Mouse (Mus musculus): ENCODE measurements around the gene Slco3a1. TPM values are rescaled to one million over a fixed set of nuclear protein-coding genes. Genes with fewer than 3 reads are reported as not detected.
A peak's percentile ranks its signal among the peaks of the same experiment; 100 is the strongest.
"Not testable (repeated sequence)": the region's sequence is repeated elsewhere in the genome, so short reads cannot be mapped to it uniquely, and the experiment has no call there.

The Slco3a1 gene
- polyA plus RNA-seq, 1 experiment, result 9.4 TPM

GRCm38 (mm10) chr7:74408601-74409323 is 145.8 kb downstream of the Slco3a1 start:
- Histone ChIP-seq H3K27me3 (replicated peaks) (no peaks in the 10 kb centered on the region), H3K4me3 (replicated peaks) (no peak overlapping the region), H3K36me3 (replicated peaks; ENCODE audit: low read length) (peaks cover 4% of the 10 kb centered on the region), H3K9me3 (0 out of 2 replicates have a peak, but pooled peaks cover 3% of the 10 kb centered on the region), H3K4me1 (peaks cover 49% of the 10 kb centered on the region)
- TF ChIP-seq GATA1 (IDR thresholded peaks at IDR 0.05; ENCODE audit: borderline replicate concordance, low read length), result no peak
- no peak for TF ChIP-seq FLI1 (IDR thresholded peaks at IDR 0.05; ENCODE audit: low read length)

GRCm38 (mm10) chr7:74407851-74408250 is 146.7 kb downstream of the Slco3a1 start:
- not testable (repeated sequence) for H3K27me3 ChIP-seq (replicated peaks); H3K36me3 ChIP-seq (replicated peaks; ENCODE audit: low read length); H3K4me3 ChIP-seq (replicated peaks); H3K9me3 ChIP-seq
- peaks cover 44% of the 10 kb centered on the region for H3K4me1 ChIP-seq

GRCm38 (mm10) chr7:74399729-74400128 is 154.9 kb downstream of the Slco3a1 start:
- Histone ChIP-seq H3K36me3 (replicated peaks; ENCODE audit: low read length) (no peaks in the 10 kb centered on the region), H3K9me3 (no peaks in the 10 kb centered on the region), H3K4me3 (replicated peaks) (no peak overlapping the region), H3K27me3 (replicated peaks) (no peaks in the 10 kb centered on the region), H3K4me1 (peaks cover 12% of the 10 kb centered on the region)
- TF ChIP-seq GATA1 (IDR thresholded peaks at IDR 0.05; ENCODE audit: borderline replicate concordance, low read length), result no peak
- TF ChIP-seq FLI1 (IDR thresholded peaks at IDR 0.05; ENCODE audit: low read length), result no peak

GRCm38 (mm10) chr7:74399154-74399553 is 155.4 kb downstream of the Slco3a1 start:
- Histone ChIP-seq H3K36me3 (replicated peaks; ENCODE audit: low read length) (no peaks in the 10 kb centered on the region), H3K9me3 (no peaks in the 10 kb centered on the region), H3K4me3 (replicated peaks) (no peak overlapping the region), H3K4me1 (peaks cover 12% of the 10 kb centered on the region), H3K27me3 (replicated peaks) (no peaks in the 10 kb centered on the region)
- TF ChIP-seq FLI1 (IDR thresholded peaks at IDR 0.05; ENCODE audit: low read length) (no peak), GATA1 (IDR thresholded peaks at IDR 0.05; ENCODE audit: borderline replicate concordance, low read length) (no peak)

GRCm38 (mm10) chr7:74398326-74398725 is 156.3 kb downstream of the Slco3a1 start:
- Histone ChIP-seq H3K27me3 (replicated peaks) (no peaks in the 10 kb centered on the region), H3K4me3 (replicated peaks) (no peak overlapping the region), H3K4me1 (peaks cover 17% of the 10 kb centered on the region), H3K36me3 (replicated peaks; ENCODE audit: low read length) (no peaks in the 10 kb centered on the region), H3K9me3 (no peaks in the 10 kb centered on the region)
- no peak for TF ChIP-seq FLI1 (IDR thresholded peaks at IDR 0.05; ENCODE audit: low read length)
- TF ChIP-seq GATA1 (IDR thresholded peaks at IDR 0.05; ENCODE audit: borderline replicate concordance, low read length), result no peak

- Histone ChIP-seq H3K27me3 (replicated peaks) (peaks cover 7% of the 10 kb centered on the region), H3K9me3 (peaks cover 5% of the 10 kb centered on the region), H3K36me3 (replicated peaks; ENCODE audit: low read length) (no peaks in the 10 kb centered on the region), H3K4me1 (peaks cover 46% of the 10 kb centered on the region), H3K4me3 (replicated peaks) (no peak overlapping the region)
- no peak for TF ChIP-seq GATA1 (IDR thresholded peaks at IDR 0.05; ENCODE audit: borderline replicate concordance, low read length)
- no peak for TF ChIP-seq FLI1 (IDR thresholded peaks at IDR 0.05; ENCODE audit: low read length)
These were observed 163.1 kb downstream of the Slco3a1 start for GRCm38 (mm10) chr7:74391451-74391873.

GRCm38 (mm10) chr7:74389570-74389969 is 165.0 kb downstream of the Slco3a1 start:
- H3K4me1 ChIP-seq, result peaks cover 48% of the 10 kb centered on the region
- H3K36me3 ChIP-seq (replicated peaks; ENCODE audit: low read length), result no peaks in the 10 kb centered on the region
- H3K4me3 ChIP-seq (replicated peaks), result peak overlapping the region; percentile 66
- TF ChIP-seq FLI1 (IDR thresholded peaks at IDR 0.05; ENCODE audit: low read length) (no peak), GATA1 (IDR thresholded peaks at IDR 0.05; ENCODE audit: borderline replicate concordance, low read length) (no peak)
- H3K9me3 ChIP-seq, result peaks cover 5% of the 10 kb centered on the region
- H3K27me3 ChIP-seq (replicated peaks), result peaks cover 13% of the 10 kb centered on the region

GRCm38 (mm10) chr7:74386257-74386656 is 168.3 kb downstream of the Slco3a1 start:
- peaks cover 5% of the 10 kb centered on the region for H3K9me3 ChIP-seq
- no peak overlapping the region for H3K4me3 ChIP-seq (replicated peaks)
- peaks cover 57% of the 10 kb centered on the region for H3K4me1 ChIP-seq
- no peak for TF ChIP-seq GATA1 (IDR thresholded peaks at IDR 0.05; ENCODE audit: borderline replicate concordance, low read length)
- TF ChIP-seq FLI1 (IDR thresholded peaks at IDR 0.05; ENCODE audit: low read length), result no peak
- H3K27me3 ChIP-seq (replicated peaks), result peaks cover 10% of the 10 kb centered on the region
- H3K36me3 ChIP-seq (replicated peaks; ENCODE audit: low read length), result no peaks in the 10 kb centered on the region

GRCm38 (mm10) chr7:74383040-74383666 is 171.4 kb downstream of the Slco3a1 start:
- Histone ChIP-seq H3K4me1 (peaks cover 36% of the 10 kb centered on the region), H3K9me3 (no peaks in the 10 kb centered on the region), H3K4me3 (replicated peaks) (no peak overlapping the region), H3K27me3 (replicated peaks) (peaks cover 10% of the 10 kb centered on the region), H3K36me3 (replicated peaks; ENCODE audit: low read length) (no peaks in the 10 kb centered on the region)
- no peak for TF ChIP-seq FLI1 (IDR thresholded peaks at IDR 0.05; ENCODE audit: low read length)
- no peak for TF ChIP-seq GATA1 (IDR thresholded peaks at IDR 0.05; ENCODE audit: borderline replicate concordance, low read length)

- H3K36me3 ChIP-seq (replicated peaks; ENCODE audit: low read length), result no peaks in the 10 kb centered on the region
- H3K27me3 ChIP-seq (replicated peaks), result peaks cover 12% of the 10 kb centered on the region
- H3K9me3 ChIP-seq, result no peaks in the 10 kb centered on the region
- H3K4me1 ChIP-seq, result peaks cover 36% of the 10 kb centered on the region
- TF ChIP-seq FLI1 (IDR thresholded peaks at IDR 0.05; ENCODE audit: low read length), result no peak
- no peak overlapping the region for H3K4me3 ChIP-seq (replicated peaks)
These were observed 172.3 kb downstream of the Slco3a1 start for GRCm38 (mm10) chr7:74382286-74382685.
